Comparison of ENCODE assay signal across 8 mouse cellular contexts in genomic region chr3:105058627-105059513, GRCm38 (mm10). TPM values are rescaled to one million over a fixed set of nuclear protein-coding genes. Genes with fewer than 3 reads are reported as not detected.
DNase-seq lines count a peak whose midpoint lies in the region; ATAC-seq lines count a peak whose summit lies in the region.

No protein-coding gene starts in this region.

- DNase-seq in gastrocnemius, postnatal 10 days, result peak; percentile 71
- peak; percentile 83 for DNase-seq in induced T-regulatory cell, adult 2 months (ENCODE audit: low read depth)
- peak; percentile 85 to 87 for DNase-seq in left cerebral cortex, postnatal 10 days (ENCODE audit: extremely low spot score in 1 of 2, low spot score in 2 of 2)
- DNase-seq in right cerebral cortex, postnatal 10 days (ENCODE audit: low spot score in 2 of 2), result peak; percentile 92 to 93
- peak; percentile 79 for DNase-seq in urinary bladder, postnatal 25 days (ENCODE audit: low spot score)

- intact Hi-C loops in left cerebral cortex, postnatal 10 days (cut with DNase I), result no loop called here

- peak; percentile 43 for ATAC-seq in activated CD4-positive, CD25-positive, alpha-beta regulatory T cell, adult 4 months
- peak; percentile 83 for ATAC-seq in common myeloid progenitor, adult 5-6 weeks (replicated peaks; ENCODE audit: low read depth, poor library complexity, severe bottlenecking)
- peak; percentile 91 for ATAC-seq in megakaryocyte progenitor cell, adult 5-6 weeks (replicated peaks; ENCODE audit: poor library complexity)

RNA-seq across cellular contexts. Expression of gene Cttnbp2nl, which starts 5.9 kb away (rescaled TPM):
- not detected for polyA plus RNA-seq in activated CD4-positive, CD25-positive, alpha-beta regulatory T cell, adult 4 months (2017; shearing (Covaris generic))
- total RNA-seq in common myeloid progenitor, adult 5-6 weeks (2017), result under 0.01 and 0.10 TPM in 2 replicates
- total RNA-seq in gastrocnemius, postnatal 10 days (2021), result 10 to 100 TPM; 13.5 to 13.9 TPM
- 10 to 100 TPM; 38.7 to 42.7 TPM for total RNA-seq in left cerebral cortex, postnatal 10 days (2021)
- 0.17 and 0.39 TPM in 2 replicates for total RNA-seq in megakaryocyte progenitor cell, adult 5-6 weeks (2015)
- 0.07 TPM in 1 of 2 replicates, not detected in the other for total RNA-seq in megakaryocyte progenitor cell, adult 5-6 weeks (2017)

RNA-seq across cellular contexts. Expression of gene 4930564D02Rik, which starts 7.8 kb away (rescaled TPM):
- not detected for polyA plus RNA-seq in activated CD4-positive, CD25-positive, alpha-beta regulatory T cell, adult 4 months (2017; shearing (Covaris generic))
- not detected in 2 replicates for total RNA-seq in common myeloid progenitor, adult 5-6 weeks (2017)
- not detected for total RNA-seq in gastrocnemius, postnatal 10 days (2021)
- not detected for total RNA-seq in left cerebral cortex, postnatal 10 days (2021)
- not detected in 2 replicates for total RNA-seq in megakaryocyte progenitor cell, adult 5-6 weeks (2015)
- not detected in 2 replicates for total RNA-seq in megakaryocyte progenitor cell, adult 5-6 weeks (2017)

Comparison
In these comparisons a context has a peak if more than half of its experiments do, and no peak if none do; other contexts are left out.
1. Peak in every context shown above with its lines: DNase-seq and ATAC-seq.
2. RNA of gene Cttnbp2nl, which starts 5.9 kb away (total RNA-seq): 38.7 to 42.7 TPM in left cerebral cortex, postnatal 10 days and 13.5 to 13.9 TPM in gastrocnemius, postnatal 10 days; 0.07 to 0.39 TPM in megakaryocyte progenitor cell, adult 5-6 weeks and under 0.01 to 0.10 TPM in common myeloid progenitor, adult 5-6 weeks; every median in the first group is over 10 times any median in the second.